ENCODE assay signal across 16 mouse cellular contexts in the genomic region with DNA sequence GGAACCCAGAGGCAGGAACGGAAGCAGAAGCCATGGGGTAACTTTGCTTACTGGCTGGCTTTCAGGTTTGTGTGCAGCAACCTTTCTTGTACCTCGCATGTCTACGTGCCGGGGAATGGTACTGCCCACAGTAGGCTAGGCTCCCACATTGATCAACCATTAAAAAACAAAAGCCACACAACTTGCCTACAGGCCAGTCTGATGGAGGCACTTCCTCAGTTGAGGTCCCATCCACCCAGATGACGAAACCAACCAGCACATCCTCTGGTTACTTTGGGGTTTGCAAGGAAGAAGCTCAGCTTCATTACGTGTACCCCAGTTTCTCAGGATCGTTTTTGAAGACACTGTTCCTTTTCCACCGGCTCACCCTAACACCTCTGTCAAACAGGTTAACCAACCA. TPM values are rescaled to one million over a fixed set of nuclear protein-coding genes. Genes with fewer than 3 reads are reported as not detected.
DNase-seq lines count a peak whose midpoint lies in the region; ATAC-seq lines count a peak whose summit lies in the region.
"Had no signal": no experiment of that assay in that cellular context is flagged by ENCODE, and none has a peak within 500 bp of the region (broad histone marks: within the 10 kb centered on the region; RNA-seq: fewer than 3 reads in every experiment).

No protein-coding gene starts in this region.

- DNase-seq in heart, adult 11 months: peak; percentile 72
- no peak for DNase-seq in heart, postnatal 14 days
- DNase-seq in gastrocnemius, postnatal 4 days (ENCODE audit: low spot score in 2 of 2): no peak
- DNase-seq in urinary bladder, postnatal 10 days (ENCODE audit: low spot score): no peak
- DNase-seq: adrenal gland, adult 2 months; adrenal gland, postnatal 10 days; adrenal gland, postnatal 25 days; cerebellum, adult 11 months; cerebellum, adult 18-20 months; cerebellum, adult 9-10 months; cerebellum, postnatal 10 days; cerebellum, postnatal 25 days had no signal

- peak; percentile 91 for ATAC-seq in granulocyte monocyte progenitor cell, adult 5-6 weeks (replicated peaks; ENCODE audit: poor library complexity, severe bottlenecking)
- ATAC-seq: forebrain, embryonic 14.5 days; forebrain, embryonic 16.5 days had no signal

- intact Hi-C loops in heart, postnatal 14 days (cut with DNase I): no loop called here

RNA-seq across cellular contexts. Expression of a gene that starts 6.8 kb away (rescaled TPM):
- total RNA-seq in heart, postnatal 14 days (2021): 10 to 100 TPM; 72.1 to 85.4 TPM
- total RNA-seq in granulocyte monocyte progenitor cell, adult 5-6 weeks (2014; fragmentation: Nextera tagmentation): not detected in 2 replicates
- total RNA-seq in granulocyte monocyte progenitor cell, adult 5-6 weeks (2017): not detected in 2 replicates
- total RNA-seq in gastrocnemius, postnatal 4 days (2021): 100 to 1,000 TPM; 201 to 210 TPM
- total RNA-seq: MEL had no signal

Comparison
In these comparisons a context has a peak if more than half of its experiments do, and no peak if none do; other contexts are left out.
1. RNA of a gene that starts 6.8 kb away (total RNA-seq): 201 to 210 TPM in gastrocnemius, postnatal 4 days and 72.1 to 85.4 TPM in heart, postnatal 14 days; not detected in granulocyte monocyte progenitor cell, adult 5-6 weeks; every median in the first group is over 10 times any median in the second.